Mouse (Mus musculus): ENCODE results near the gene Nadk2. TPM values are rescaled to one million over a fixed set of nuclear protein-coding genes. Genes with fewer than 3 reads are reported as not detected.

Nadk2 gene
- 38.6 and 40.0 TPM in 2 replicates for polyA plus RNA-seq (2015; fragmentation: Nextera tagmentation; extraction: Ambion mirVana)

GRCm38 (mm10) chr15:9070912-9071555, at the start of gene Nadk2:
Nadk2 (plus strand) TSS chr15:9071260.
- Histone ChIP-seq H3K27ac (peak within 1 kb of the TSS; percentile 94), H3K4me2 (peak within 1 kb of the TSS; percentile 71), H3K4me1 (peaks cover 16% of the 10 kb centered on the region)

DNA sequence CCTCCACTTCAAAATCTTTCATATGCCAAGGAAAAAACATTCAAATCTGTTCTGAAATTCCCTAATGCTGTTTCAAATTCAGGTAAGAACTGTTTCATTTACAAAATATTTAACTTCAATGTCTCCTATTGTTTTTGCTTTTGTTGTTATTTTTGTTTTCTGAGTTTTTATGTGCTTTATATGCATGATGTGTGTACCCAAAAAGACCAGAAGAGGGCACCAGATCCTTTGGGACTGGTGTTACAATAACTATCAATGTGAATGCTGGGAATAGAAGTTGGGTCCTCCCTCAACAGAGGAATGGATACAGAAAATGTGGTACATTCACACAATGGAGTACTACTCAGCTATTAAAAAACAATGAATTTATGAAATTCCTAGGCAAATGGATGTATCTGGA, 15.4 kb upstream of the Nadk2 start:
- Histone ChIP-seq H3K4me1 (no peaks in the 10 kb centered on the region), H3K4me3 (replicated peaks) (no peak overlapping the region), H3K27ac (no peak overlapping the region), H3K27me3 (replicated peaks) (no peaks in the 10 kb centered on the region), H3K9ac (no peak overlapping the region), H3K4me2 (no peak overlapping the region), H3K36me3 (no peaks in the 10 kb centered on the region), H3K9me3 (no peaks in the 10 kb centered on the region)
- ATAC-seq (ENCODE audit: insufficient read depth, low FRiP score, low read depth), result no peak

More at GRCm38 (mm10) chr15:9070912-9071555, at the start of gene Nadk2:
- WGBS, result under 1% methylated on average over 47 of the region's 54 CpGs
- no peaks in the 10 kb centered on the region for H3K9me3 ChIP-seq
- peak within 1 kb of the TSS; percentile 88 for H3K9ac ChIP-seq
- no peaks in the 10 kb centered on the region for H3K27me3 ChIP-seq (replicated peaks)
- peak; percentile 98 for ATAC-seq (ENCODE audit: insufficient read depth, low FRiP score, low read depth)
- no peaks in the 10 kb centered on the region for H3K36me3 ChIP-seq
- H3K4me3 ChIP-seq (replicated peaks), result peak within 1 kb of the TSS; percentile 92

GRCm38 (mm10) chr15:9059856-9060255, 11.2 kb upstream of the Nadk2 start:
- H3K4me2 ChIP-seq, result no peak overlapping the region
- no peaks in the 10 kb centered on the region for H3K27me3 ChIP-seq (replicated peaks)
- H3K9ac ChIP-seq, result no peak overlapping the region
- no peak overlapping the region for H3K4me3 ChIP-seq (replicated peaks)
- WGBS, result 79% methylated on average over 2 of the region's 2 CpGs
- H3K4me1 ChIP-seq, result no peaks in the 10 kb centered on the region
- ATAC-seq (ENCODE audit: insufficient read depth, low FRiP score, low read depth), result no peak
- H3K27ac ChIP-seq, result no peak overlapping the region
- no peaks in the 10 kb centered on the region for H3K36me3 ChIP-seq
- H3K9me3 ChIP-seq, result no peaks in the 10 kb centered on the region

- Histone ChIP-seq H3K27me3 (replicated peaks) (no peaks in the 10 kb centered on the region), H3K4me3 (replicated peaks) (no peak overlapping the region), H3K9ac (no peak overlapping the region), H3K27ac (no peak overlapping the region), H3K36me3 (no peaks in the 10 kb centered on the region), H3K4me2 (no peak overlapping the region), H3K9me3 (no peaks in the 10 kb centered on the region), H3K4me1 (no peaks in the 10 kb centered on the region)
- 65% methylated on average over 7 of the region's 7 CpGs for WGBS
- no peak for ATAC-seq (ENCODE audit: insufficient read depth, low FRiP score, low read depth)
Measured at GRCm38 (mm10) chr15:9061150-9061882, 9.7 kb upstream of the Nadk2 start.

- Histone ChIP-seq H3K9me3 (no peaks in the 10 kb centered on the region), H3K4me1 (peaks cover 6% of the 10 kb centered on the region), H3K9ac (no peak overlapping the region), H3K4me3 (replicated peaks) (no peak overlapping the region), H3K4me2 (no peak overlapping the region), H3K27ac (no peak overlapping the region), H3K36me3 (no peaks in the 10 kb centered on the region), H3K27me3 (replicated peaks) (no peaks in the 10 kb centered on the region)
- 75% methylated on average over 4 of the region's 4 CpGs for WGBS
- ATAC-seq (ENCODE audit: insufficient read depth, low FRiP score, low read depth), result no peak
Measured at GRCm38 (mm10) chr15:9068881-9069280, 2.2 kb upstream of the Nadk2 start.

DNA sequence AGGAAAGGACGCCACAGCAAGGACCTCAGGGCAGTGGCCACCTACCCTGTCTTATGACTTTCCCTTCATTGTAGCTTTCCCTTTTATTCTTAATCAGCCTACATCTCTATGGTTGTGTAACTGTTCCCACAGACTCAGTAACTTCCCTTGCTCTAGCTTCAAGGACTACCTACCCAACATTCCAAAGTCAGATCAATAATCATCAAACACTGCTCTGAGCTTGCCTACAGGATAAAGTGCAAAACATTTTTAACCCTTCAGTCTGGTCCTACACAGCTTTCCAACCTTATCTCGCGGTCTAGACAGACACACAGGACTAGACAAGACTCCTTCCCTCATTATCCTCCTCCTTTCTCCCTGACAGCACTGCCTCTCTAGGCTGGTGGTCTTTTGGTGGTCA, 707 bp upstream of the Nadk2 start:
- Histone ChIP-seq H3K4me1 (peaks cover 16% of the 10 kb centered on the region), H3K27ac (peak overlapping the region; percentile 88), H3K27me3 (replicated peaks) (no peaks in the 10 kb centered on the region), H3K36me3 (no peaks in the 10 kb centered on the region), H3K4me2 (peak overlapping the region; percentile 65), H3K9me3 (no peaks in the 10 kb centered on the region), H3K9ac (peak overlapping the region; percentile 43; the same call in 1 of the 2 replicates), H3K4me3 (replicated peaks) (peak overlapping the region; percentile 92)
- 0 out of 2 replicates have a peak, but pooled peaks have one; percentile 4 for ATAC-seq (ENCODE audit: insufficient read depth, low FRiP score, low read depth)
- 4% methylated on average over 3 of the region's 3 CpGs for whole genome bisulfite sequencing

DNA sequence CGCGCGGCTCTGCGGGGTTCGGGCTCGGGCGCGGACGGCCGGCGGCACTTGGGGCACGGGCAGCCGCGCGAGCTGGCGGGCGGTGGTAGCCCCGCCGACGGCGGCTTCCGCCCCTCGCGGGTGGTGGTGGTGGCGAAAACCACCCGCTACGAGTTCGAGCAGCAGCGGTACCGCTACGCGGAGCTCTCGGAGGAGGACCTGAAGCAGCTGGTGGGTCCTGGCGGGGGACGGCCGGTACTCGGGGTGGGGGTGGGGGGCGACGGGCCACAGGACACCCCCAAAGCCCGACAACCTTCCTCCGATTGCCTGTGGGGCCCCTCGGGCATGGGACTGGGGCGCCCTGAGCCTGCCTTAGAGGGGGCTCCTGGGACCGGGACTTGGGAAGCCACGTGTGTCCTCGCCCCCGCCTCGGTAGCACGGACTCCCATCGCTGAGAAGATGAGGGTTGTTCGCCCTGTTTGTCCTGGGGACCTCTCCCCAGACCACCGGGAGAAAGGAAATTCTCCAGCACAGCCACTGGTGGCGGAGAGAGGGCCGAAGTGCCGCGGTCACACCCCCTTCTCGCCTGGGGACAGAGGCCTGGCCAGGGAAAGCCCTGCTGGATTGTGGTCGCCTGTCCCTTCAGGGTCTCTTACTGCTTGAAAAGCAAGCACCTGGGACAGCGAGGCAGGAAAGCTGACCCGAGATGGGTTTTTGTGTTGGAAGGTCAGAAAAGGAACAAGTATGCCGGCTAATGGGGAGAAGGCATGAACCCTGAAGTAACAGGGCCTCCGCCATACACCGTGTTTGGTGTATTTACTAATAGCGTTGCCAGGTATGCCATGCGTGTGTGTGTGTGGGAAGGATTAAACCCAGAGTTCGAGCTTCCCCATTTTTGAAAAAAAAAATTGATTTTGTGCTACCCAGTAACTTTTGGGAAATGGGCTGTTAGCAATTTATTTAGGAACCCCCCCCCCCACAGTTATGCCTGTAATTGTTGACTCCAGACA, 790 bp downstream of the Nadk2 start:
- Histone ChIP-seq H3K36me3 (no peaks in the 10 kb centered on the region), H3K4me1 (peaks cover 21% of the 10 kb centered on the region), H3K9me3 (no peaks in the 10 kb centered on the region), H3K27ac (peak overlapping the region; percentile 94), H3K27me3 (replicated peaks) (no peaks in the 10 kb centered on the region), H3K4me2 (peak overlapping the region; percentile 71), H3K9ac (peak overlapping the region; percentile 88), H3K4me3 (replicated peaks) (peak overlapping the region; percentile 92)
- WGBS, result under 1% methylated on average over 59 of the region's 66 CpGs
- ATAC-seq (ENCODE audit: insufficient read depth, low FRiP score, low read depth), result 0 out of 2 replicates have a peak, but pooled peaks have one; percentile 1

- H3K4me1 ChIP-seq, result peaks cover 21% of the 10 kb centered on the region
Measured at GRCm38 (mm10) chr15:9072630-9073029, 1.6 kb downstream of the Nadk2 start.

DNA sequence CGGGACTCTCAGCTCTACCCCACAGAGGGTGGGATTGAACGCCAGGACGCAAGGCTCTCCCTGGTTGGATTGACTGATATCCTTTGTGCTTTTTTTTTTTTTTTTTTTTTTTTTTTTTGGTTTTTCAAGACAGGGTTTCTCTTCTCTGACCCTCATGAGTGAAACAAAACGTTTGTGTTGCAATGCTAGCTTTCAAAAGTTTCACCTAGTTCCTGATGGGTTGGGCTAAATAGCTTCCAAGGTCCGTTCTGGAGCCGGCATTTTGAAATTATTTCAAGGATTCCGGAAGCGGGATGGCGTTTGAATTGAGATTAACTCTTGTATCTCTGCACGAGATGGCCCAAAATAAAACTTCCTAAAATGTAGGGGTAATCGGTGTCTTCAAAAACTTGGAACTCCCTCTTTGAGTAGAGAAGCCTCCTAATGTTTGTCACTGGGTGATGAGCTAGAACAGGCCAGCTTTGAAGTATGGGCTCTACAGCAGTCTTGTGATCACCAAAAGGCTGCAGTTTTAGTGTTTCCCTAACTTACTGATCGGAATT, 2.1 kb downstream of the Nadk2 start:
- Histone ChIP-seq H3K27me3 (replicated peaks) (no peaks in the 10 kb centered on the region), H3K36me3 (no peaks in the 10 kb centered on the region), H3K9me3 (no peaks in the 10 kb centered on the region), H3K9ac (no peak overlapping the region), H3K4me2 (peak overlapping the region; percentile 71), H3K4me1 (peaks cover 21% of the 10 kb centered on the region), H3K27ac (0 out of 2 replicates have a peak overlapping the region, but pooled peaks have one; percentile 44), H3K4me3 (replicated peaks) (peak overlapping the region; percentile 92)
- no peak for ATAC-seq (ENCODE audit: insufficient read depth, low FRiP score, low read depth)
- 23% methylated on average over 12 of the region's 12 CpGs for WGBS

More at GRCm38 (mm10) chr15:9072630-9073029, 1.6 kb downstream of the Nadk2 start:
- H3K4me2 ChIP-seq, result peak overlapping the region; percentile 71
- H3K36me3 ChIP-seq, result no peaks in the 10 kb centered on the region
- H3K27ac ChIP-seq, result peak overlapping the region; percentile 94; the same call in 1 of the 2 replicates
- ATAC-seq (ENCODE audit: insufficient read depth, low FRiP score, low read depth), result no peak
- H3K27me3 ChIP-seq (replicated peaks), result no peaks in the 10 kb centered on the region
- peak overlapping the region; percentile 92 for H3K4me3 ChIP-seq (replicated peaks)
- H3K9me3 ChIP-seq, result no peaks in the 10 kb centered on the region
- no peak overlapping the region for H3K9ac ChIP-seq
- 14% methylated on average over 5 of the region's 5 CpGs for WGBS

GRCm38 (mm10) chr15:9073684-9074083, 2.6 kb downstream of the Nadk2 start:
- peaks cover 23% of the 10 kb centered on the region for H3K4me1 ChIP-seq
- H3K4me3 ChIP-seq (replicated peaks), result peak overlapping the region; percentile 92; the same call in 1 of the 2 replicates
- H3K4me2 ChIP-seq, result peak overlapping the region; percentile 71
- no peak overlapping the region for H3K27ac ChIP-seq
- no peaks in the 10 kb centered on the region for H3K27me3 ChIP-seq (replicated peaks)
- ATAC-seq (ENCODE audit: insufficient read depth, low FRiP score, low read depth), result no peak
- H3K9me3 ChIP-seq, result no peaks in the 10 kb centered on the region
- 67% methylated on average over 5 of the region's 5 CpGs for WGBS
- H3K9ac ChIP-seq, result no peak overlapping the region
- H3K36me3 ChIP-seq, result no peaks in the 10 kb centered on the region

- no peak for ATAC-seq (ENCODE audit: insufficient read depth, low FRiP score, low read depth)
- Histone ChIP-seq H3K27me3 (replicated peaks) (no peaks in the 10 kb centered on the region), H3K36me3 (no peaks in the 10 kb centered on the region), H3K9ac (no peak overlapping the region), H3K4me3 (replicated peaks) (no peak overlapping the region), H3K4me1 (peaks cover 25% of the 10 kb centered on the region), H3K9me3 (no peaks in the 10 kb centered on the region), H3K4me2 (no peak overlapping the region), H3K27ac (peak overlapping the region; percentile 27; the same call in 1 of the 2 replicates)
- 22% methylated on average over 2 of the region's 2 CpGs for WGBS
Measured at GRCm38 (mm10) chr15:9074139-9074538, 3.1 kb downstream of the Nadk2 start.

Data from stomach, embryonic 15.5 days (tissue).